Mouse (Mus musculus) erythroblast, embryonic 14.5 days (primary cell): ENCODE results near the gene Ankfy1.

Source experiments
- GATA1 ChIP-seq: IDR thresholded peaks from 2 replicates; pipeline ENCODE4 v1.6.1; 2012; ENCODE audit warnings: low read length, inconsistent platforms, mixed read lengths
- TAL1 ChIP-seq: IDR thresholded peaks from 3 replicates; pipeline ENCODE4 v1.6.1; 2012; ENCODE audit warnings: low read length, inconsistent platforms, mixed read lengths

DNA sequence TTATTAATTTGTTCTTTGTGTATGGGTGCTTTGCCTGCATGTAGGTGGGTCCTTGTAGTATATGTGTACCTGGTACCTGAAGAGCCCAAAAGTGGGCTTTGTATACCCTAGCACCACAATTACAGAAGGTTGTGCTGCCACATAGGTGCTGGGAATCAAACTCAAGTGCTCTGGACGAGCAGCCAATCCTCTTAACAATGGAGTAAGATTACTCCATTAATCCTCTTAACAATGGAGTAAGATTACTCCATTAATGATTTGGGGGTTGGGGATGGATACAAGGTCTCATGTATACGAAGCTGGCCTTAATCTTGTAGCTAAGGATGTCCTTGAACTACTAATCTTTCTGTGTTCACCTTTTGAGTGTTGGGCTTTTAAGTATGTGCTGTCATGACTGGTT lies 14.5 kb upstream of the Ankfy1 start:
- TF ChIP-seq GATA1 (no peak), TAL1 (no peak)
